Mouse (Mus musculus) stomach, embryonic 14.5 days (tissue): ENCODE data around the gene Tmsb10. TPM values are rescaled to one million over a fixed set of nuclear protein-coding genes. Genes with fewer than 3 reads are reported as not detected.

ENCODE experiments used
- ATAC-seq: fragments of 200-750 bp; cut with Nextera tagmentation; 2 replicates; pipeline ENCODE4 v1.8.0; 2017; ENCODE audit warnings: low read depth, moderate TSS enrichment; ENCODE audit not compliant: insufficient number of reproducible peaks, insufficient read depth, low FRiP score
- H3K27ac ChIP-seq: fragments of 300-500 bp; sonication (generic); 2 replicates; pipeline ENCODE4 v1.5.1; 2014; ENCODE audit warnings: mild to moderate bottlenecking, low read length, moderate library complexity, mixed read lengths
- H3K27me3 ChIP-seq: fragments of 300-500 bp; sonication (generic); 2 replicates; pipeline ENCODE4 v1.6.1; 2014; ENCODE audit warnings: low read length, control low read depth, mixed read lengths; ENCODE audit not compliant: control insufficient read depth, insufficient read depth
- H3K36me3 ChIP-seq: fragments of 300-500 bp; sonication (generic); 2 replicates; pipeline ENCODE4 v1.6.1; 2014; ENCODE audit warnings: mild to moderate bottlenecking, control low read depth, low read length, moderate library complexity, mixed read lengths; ENCODE audit not compliant: control insufficient read depth, insufficient read depth
- H3K4me1 ChIP-seq: fragments of 300-500 bp; sonication (generic); 2 replicates; pipeline ENCODE4 v1.6.1; 2014; ENCODE audit warnings: low read length, control low read depth, mixed read lengths; ENCODE audit not compliant: control insufficient read depth, insufficient read depth
- H3K4me2 ChIP-seq: fragments of 300-500 bp; sonication (generic); replicated peaks from 2 replicates; pipeline ENCODE4 v1.6.1; 2014; ENCODE audit warnings: low read depth, low read length, control low read depth
- H3K4me3 ChIP-seq: fragments of 300-500 bp; sonication (generic); 2 replicates; pipeline ENCODE4 v1.5.1; 2014; ENCODE audit warnings: low read depth, low read length, control low read depth
- H3K9ac ChIP-seq: fragments of 300-500 bp; sonication (generic); replicated peaks from 2 replicates; pipeline ENCODE4 v1.6.1; 2014; ENCODE audit warnings: low read depth, mild to moderate bottlenecking, control low read depth, low read length, moderate library complexity, mixed read lengths
- H3K9me3 ChIP-seq: fragments of 300-500 bp; sonication (generic); 2 replicates; pipeline ENCODE4 v1.6.1; 2016; ENCODE audit warnings: low read depth, low read length, control low read depth; ENCODE audit not compliant: control insufficient read depth
- WGBS: fragments of 180-500 bp; shearing (Covaris S2); extraction: QIAGEN DNeasy Blood & Tissue Kit; methylation state at CpG from one replicate; pipeline ENCODE4 v1.1.7; 2014; 5-methylcytosine and 5-hydroxymethylcytosine counted together
- polyA plus RNA-seq: library from polyadenylated mRNA; unstranded; fragments of >200 nt; fragmentation: Nextera tagmentation; extraction: Ambion mirVana; gene quantifications from 2 replicates; pipeline ENCODE4 v1.2.1, GENCODE M21; 2014

Gene Tmsb10
- polyA plus RNA-seq, 1 experiment from 2014 or later, result 2,370 TPM

DNA sequence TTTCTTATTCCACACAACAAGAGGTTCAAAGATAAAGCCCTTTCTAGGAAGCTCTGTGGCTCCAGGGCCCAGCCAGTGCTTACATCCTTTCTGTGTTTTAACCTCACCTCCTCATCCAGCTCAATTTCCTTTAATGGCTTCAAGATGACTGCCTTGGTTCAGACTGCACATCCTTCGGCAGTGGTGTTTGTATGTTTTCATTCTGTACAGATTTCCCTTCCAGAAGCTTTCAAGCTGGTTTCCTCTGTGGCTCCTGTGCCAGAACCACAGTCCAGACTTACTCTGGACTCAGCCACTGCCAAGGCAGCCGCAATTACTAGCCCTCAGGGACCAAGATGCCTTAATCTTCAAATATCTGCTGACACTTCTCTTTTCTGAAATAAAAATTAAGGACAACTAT is 6.3 kb downstream of the Tmsb10 start:
- 59% methylated on average over 2 of the region's 2 CpGs for WGBS
- Histone ChIP-seq H3K9me3 (no peaks in the 10 kb centered on the region), H3K27me3 (no peaks in the 10 kb centered on the region), H3K27ac (no peak overlapping the region), H3K4me3 (no peak overlapping the region), H3K36me3 (no peaks in the 10 kb centered on the region), H3K4me2 (no peak overlapping the region), H3K4me1 (peaks cover 7% of the 10 kb centered on the region), H3K9ac (no peak overlapping the region)
- no peak for ATAC-seq

GRCm38 (mm10) chr6:72949161-72949756 is 9.3 kb downstream of the Tmsb10 start:
- H3K36me3 ChIP-seq, result no peaks in the 10 kb centered on the region
- H3K4me1 ChIP-seq, result no peaks in the 10 kb centered on the region
- H3K9ac ChIP-seq, result no peak overlapping the region
- ATAC-seq, result peak; percentile 33; the same call in 1 of the 2 replicates
- no peak overlapping the region for H3K4me3 ChIP-seq
- H3K27ac ChIP-seq, result no peak overlapping the region
- no peak overlapping the region for H3K4me2 ChIP-seq
- H3K27me3 ChIP-seq, result no peaks in the 10 kb centered on the region
- H3K9me3 ChIP-seq, result no peaks in the 10 kb centered on the region
- WGBS, result 63% methylated on average over 9 of the region's 9 CpGs

- Histone ChIP-seq H3K4me1 (no peaks in the 10 kb centered on the region), H3K4me2 (no peak overlapping the region), H3K9me3 (no peaks in the 10 kb centered on the region), H3K9ac (no peak overlapping the region), H3K27me3 (no peaks in the 10 kb centered on the region), H3K27ac (no peak overlapping the region), H3K36me3 (no peaks in the 10 kb centered on the region), H3K4me3 (no peak overlapping the region)
- 93% methylated on average over 3 of the region's 3 CpGs for WGBS
- no peak for ATAC-seq
Observed at GRCm38 (mm10) chr6:72948392-72948791, 10.2 kb downstream of the Tmsb10 start.

- no peak overlapping the region for H3K4me2 ChIP-seq
- no peaks in the 10 kb centered on the region for H3K9me3 ChIP-seq
- H3K27ac ChIP-seq, result no peak overlapping the region
- no peaks in the 10 kb centered on the region for H3K4me1 ChIP-seq
- ATAC-seq, result no peak
- 64% methylated on average over 6 of the region's 6 CpGs for WGBS
- H3K36me3 ChIP-seq, result no peaks in the 10 kb centered on the region
- H3K27me3 ChIP-seq, result no peaks in the 10 kb centered on the region
- H3K9ac ChIP-seq, result no peak overlapping the region
- H3K4me3 ChIP-seq, result no peak overlapping the region
Observed at GRCm38 (mm10) chr6:72947960-72948359, 10.6 kb downstream of the Tmsb10 start.

DNA sequence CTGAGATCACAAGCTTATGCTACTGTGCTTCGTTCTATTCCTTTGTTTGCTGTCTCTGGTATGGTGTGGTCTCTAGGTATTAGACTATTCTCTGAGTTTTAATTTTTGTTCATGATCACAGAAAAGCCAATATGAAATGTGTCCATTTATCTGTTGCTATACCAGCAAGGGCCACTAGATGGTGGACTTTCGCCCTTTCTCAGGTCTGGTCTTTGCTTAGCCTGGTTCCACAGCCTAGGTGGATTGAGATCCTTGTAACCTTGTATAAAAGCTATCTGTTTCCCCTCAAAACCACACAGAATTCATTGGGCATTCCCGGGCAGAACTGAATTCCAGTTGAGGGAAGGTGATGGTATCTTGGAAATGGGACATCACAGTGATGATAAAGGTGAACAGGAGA is 18.1 kb downstream of the Tmsb10 start:
- no peak overlapping the region for H3K27ac ChIP-seq
- H3K36me3 ChIP-seq, result no peaks in the 10 kb centered on the region
- no peaks in the 10 kb centered on the region for H3K9me3 ChIP-seq
- no peaks in the 10 kb centered on the region for H3K4me1 ChIP-seq
- H3K9ac ChIP-seq, result no peak overlapping the region
- no peaks in the 10 kb centered on the region for H3K27me3 ChIP-seq
- ATAC-seq, result 0 out of 2 replicates have a peak, but pooled peaks have one; percentile 43
- WGBS, result 10% methylated on average over 3 of the region's 3 CpGs
- H3K4me3 ChIP-seq, result no peak overlapping the region
- no peak overlapping the region for H3K4me2 ChIP-seq

DNA sequence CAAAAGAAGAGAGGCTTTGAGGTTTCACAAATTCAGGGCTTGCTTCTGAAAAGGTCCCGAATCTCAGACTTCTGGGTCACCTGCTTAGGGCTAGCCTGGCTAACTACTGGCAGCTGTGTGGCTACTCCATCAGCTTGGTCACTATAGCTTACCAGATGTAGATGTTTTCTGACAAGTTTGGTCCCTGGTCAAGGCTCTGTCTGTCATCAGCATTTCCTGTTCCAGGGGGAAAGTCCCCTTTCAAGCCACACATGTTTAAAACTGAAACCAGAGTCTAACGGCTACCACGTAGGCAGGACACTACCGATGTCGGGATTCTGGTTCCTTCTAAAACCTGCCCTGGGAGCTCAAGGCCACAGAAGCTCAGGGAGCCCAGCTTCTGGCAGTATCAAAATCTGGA is 20.7 kb downstream of the Tmsb10 start:
- H3K4me3 ChIP-seq, result no peak overlapping the region
- H3K27me3 ChIP-seq, result no peaks in the 10 kb centered on the region
- no peak for ATAC-seq
- no peaks in the 10 kb centered on the region for H3K36me3 ChIP-seq
- no peak overlapping the region for H3K9ac ChIP-seq
- H3K4me2 ChIP-seq, result no peak overlapping the region
- no peaks in the 10 kb centered on the region for H3K4me1 ChIP-seq
- H3K27ac ChIP-seq, result no peak overlapping the region
- 61% methylated on average over 5 of the region's 5 CpGs for WGBS
- no peaks in the 10 kb centered on the region for H3K9me3 ChIP-seq

DNA sequence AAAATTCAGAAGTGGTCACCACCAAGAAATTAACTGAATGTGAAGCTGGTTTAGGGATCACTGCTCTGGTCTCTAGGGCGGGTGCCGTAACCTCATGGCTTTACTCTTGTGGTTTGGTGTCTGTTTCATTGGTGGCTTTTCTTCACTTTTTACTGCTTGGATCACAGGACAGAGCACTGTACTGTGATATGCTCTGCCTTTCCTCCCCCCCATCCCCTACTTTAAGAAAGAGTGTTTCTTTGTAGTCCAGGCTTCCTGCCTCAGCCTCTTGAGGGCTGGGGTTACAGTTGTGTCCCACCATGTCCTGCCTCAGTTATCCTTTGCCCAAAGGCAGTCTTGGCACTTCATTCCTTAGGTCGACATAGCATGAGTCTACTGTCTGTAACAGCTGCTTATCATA is 21.1 kb downstream of the Tmsb10 start:
- Histone ChIP-seq H3K27ac (no peak overlapping the region), H3K4me3 (no peak overlapping the region), H3K4me1 (no peaks in the 10 kb centered on the region), H3K36me3 (no peaks in the 10 kb centered on the region), H3K27me3 (no peaks in the 10 kb centered on the region), H3K9ac (no peak overlapping the region), H3K4me2 (no peak overlapping the region), H3K9me3 (no peaks in the 10 kb centered on the region)
- no peak for ATAC-seq
- 77% methylated on average over 3 of the region's 3 CpGs for WGBS

DNA sequence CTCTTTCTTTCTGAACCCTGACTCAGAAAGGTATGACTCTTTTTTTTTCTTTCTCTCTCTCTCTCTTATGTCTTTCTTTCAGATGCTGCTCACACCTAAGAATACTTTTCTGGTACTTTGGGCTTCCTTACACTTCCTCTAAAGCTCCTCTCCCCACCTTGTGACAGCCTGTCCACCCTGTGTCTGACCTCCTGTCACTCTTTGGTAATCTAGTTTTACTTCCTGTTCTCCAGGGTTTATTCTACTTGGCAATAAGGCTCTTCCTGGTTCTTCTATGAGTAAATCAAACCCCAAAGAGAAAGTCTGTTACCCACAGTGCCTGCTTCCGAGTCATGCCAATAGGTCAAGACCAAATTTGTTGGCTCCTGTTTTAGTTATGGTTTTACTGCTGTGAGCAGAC is 25.6 kb downstream of the Tmsb10 start:
- Histone ChIP-seq H3K4me3 (no peak overlapping the region), H3K9ac (no peak overlapping the region), H3K4me2 (no peak overlapping the region), H3K27ac (no peak overlapping the region), H3K27me3 (no peaks in the 10 kb centered on the region), H3K36me3 (no peaks in the 10 kb centered on the region), H3K9me3 (no peaks in the 10 kb centered on the region), H3K4me1 (no peaks in the 10 kb centered on the region)
- no peak for ATAC-seq
- 86% methylated on average over 1 of the region's 1 CpGs for WGBS

- Histone ChIP-seq H3K27ac (no peak overlapping the region), H3K4me1 (peaks cover 7% of the 10 kb centered on the region; the same call in 1 of the 2 replicates), H3K9ac (no peak overlapping the region), H3K9me3 (no peaks in the 10 kb centered on the region), H3K4me3 (no peak overlapping the region), H3K4me2 (no peak overlapping the region), H3K36me3 (no peaks in the 10 kb centered on the region), H3K27me3 (no peaks in the 10 kb centered on the region)
- 76% methylated on average over 3 of the region's 3 CpGs for WGBS
- no peak for ATAC-seq
Observed at GRCm38 (mm10) chr6:72931533-72931932, 27.0 kb downstream of the Tmsb10 start.
